Mouse (Mus musculus): ENCODE measurements at regions not wholly inside any gene's neighbourhood (a gene's known extent, or its start where the extent isn't known, plus 50 kb on each side); places are given as distances from the start of the nearest gene placed in this dataset.

GRCm38 (mm10) chr14:45734530-45735410 lies 76.8 kb upstream of the Ddhd1 start:
- TF ChIP-seq POLR2A (IDR thresholded peaks at IDR 0.05; ENCODE audit: borderline replicate concordance, low read depth, low read length) (no peak), CTCF (IDR thresholded peaks at IDR 0.05; ENCODE audit: low read depth, low read length) (no peak)

Data from bone marrow macrophage, adult 2 months (primary cell).